Mouse (Mus musculus) limb, embryonic 11.5 days (tissue): ENCODE data around the gene Gm3043. TPM values are rescaled to one million over a fixed set of nuclear protein-coding genes. Genes with fewer than 3 reads are reported as not detected.
"Not testable (repeated sequence)": the region's sequence is repeated elsewhere in the genome, so short reads cannot be mapped to it uniquely, and the experiment has no call there.

Experiments
- ATAC-seq: fragments of 200-750 bp; cut with Nextera tagmentation; 2 replicates; pipeline ENCODE4 v1.8.0; 2017; ENCODE audit warnings: low read depth; ENCODE audit not compliant: insufficient number of reproducible peaks, low FRiP score, low TSS enrichment
- DNase-seq: peaks from one replicate; pipeline ENCODE4 v3.0.0-alpha.2; 2015; ENCODE audit warnings: low spot score
- H3K27ac ChIP-seq: fragments of 300-500 bp; sonication (generic); replicated peaks from 2 replicates; pipeline ENCODE4 v1.5.1; 2014; ENCODE audit warnings: low read depth, mild to moderate bottlenecking, low read length
- H3K27me3 ChIP-seq: fragments of 300-500 bp; sonication (generic); 2 replicates; pipeline ENCODE4 v1.6.1; 2014; ENCODE audit warnings: mild to moderate bottlenecking, low read length, mixed read lengths; ENCODE audit not compliant: control insufficient read depth, insufficient read depth
- H3K36me3 ChIP-seq: fragments of 300-500 bp; sonication (generic); 2 replicates; pipeline ENCODE4 v1.6.1; 2014; ENCODE audit warnings: mild to moderate bottlenecking, low read length, moderate library complexity, mixed read lengths; ENCODE audit not compliant: control insufficient read depth, insufficient read depth
- H3K4me1 ChIP-seq: fragments of 300-500 bp; sonication (generic); 2 replicates; pipeline ENCODE4 v1.6.1; 2014; ENCODE audit warnings: low read length, mixed read lengths; ENCODE audit not compliant: control insufficient read depth, insufficient read depth
- H3K4me2 ChIP-seq: fragments of 300-500 bp; sonication (generic); 2 replicates; pipeline ENCODE4 v1.6.1; 2014; ENCODE audit warnings: low read depth, mild to moderate bottlenecking, moderate library complexity; ENCODE audit not compliant: severe bottlenecking
- H3K4me3 ChIP-seq: fragments of 300-500 bp; sonication (generic); 2 replicates; pipeline ENCODE4 v1.5.1; 2014; ENCODE audit warnings: low read depth, low read length
- H3K9ac ChIP-seq: fragments of 300-500 bp; sonication (generic); 2 replicates; pipeline ENCODE4 v1.6.1; 2014; ENCODE audit warnings: mild to moderate bottlenecking, low read length
- H3K9me3 ChIP-seq: fragments of 300-500 bp; sonication (generic); 2 replicates; pipeline ENCODE4 v1.6.1; 2016; ENCODE audit warnings: low read length; ENCODE audit not compliant: control insufficient read depth
- WGBS: fragments of 180-500 bp; shearing (Covaris S2); extraction: QIAGEN DNeasy Blood & Tissue Kit; methylation state at CpG from one replicate; pipeline ENCODE4 v1.1.7; 2014; 5-methylcytosine and 5-hydroxymethylcytosine counted together
- polyA plus RNA-seq: library from polyadenylated mRNA; unstranded; fragments of >200 nt; fragmentation: Nextera tagmentation; extraction: Ambion mirVana; gene quantifications from 2 replicates; pipeline ENCODE4 v1.2.1, GENCODE M21; 2014

Gene Gm3043
- polyA plus RNA-seq = not detected in 2 replicates

- ATAC-seq, H3K9ac ChIP-seq, H3K9me3 ChIP-seq, H3K4me1 ChIP-seq, H3K36me3 ChIP-seq, DNase-seq, H3K27ac ChIP-seq, H3K4me2 ChIP-seq, H3K4me3 ChIP-seq, H3K27me3 ChIP-seq: not testable (repeated sequence)
- no CpG with 5 or more reads among the region's 3 CpGs for WGBS
These were observed at the start of gene Gm3043 for GRCm38 (mm10) chr14:3688483-3688882. TSS of gene Gm3043 (plus strand) at chr14:3688783.

- not testable (repeated sequence) for H3K4me1 ChIP-seq, DNase-seq, H3K4me3 ChIP-seq, H3K9ac ChIP-seq, ATAC-seq, H3K27ac ChIP-seq, H3K36me3 ChIP-seq, H3K9me3 ChIP-seq, H3K4me2 ChIP-seq, H3K27me3 ChIP-seq
- WGBS = no CpG with 5 or more reads among the region's 32 CpGs
These were observed 36.9 kb upstream of the Gm3043 start, which contains the start of gene Gm3020 for GRCm38 (mm10) chr14:3651730-3652129. TSS of gene Gm3020 (plus strand) at chr14:3652030.

Other genes starting within 250 kb of the Gm3043 start
- not detected in 2 replicates for gene Gm10408, start 239.4 kb upstream of the Gm3043 start, polyA plus RNA-seq
- gene Gm3012, start 54.3 kb upstream of the Gm3043 start, polyA plus RNA-seq = not detected in 2 replicates
- 0.93 and 1.2 TPM in 2 replicates for gene Gm3020, start 36.8 kb upstream of the Gm3043 start, polyA plus RNA-seq
- 0.29 and 0.44 TPM in 2 replicates for gene Gm3002, start 121.3 kb downstream of the Gm3043 start, polyA plus RNA-seq
- gene Gm3033, start 157.5 kb downstream of the Gm3043 start, polyA plus RNA-seq = not detected in 2 replicates
- gene Gm2916, start 195.4 kb downstream of the Gm3043 start, polyA plus RNA-seq = 0.08 and 0.27 TPM in 2 replicates
- not detected in 2 replicates for gene Gm3029, start 243.0 kb downstream of the Gm3043 start, polyA plus RNA-seq